Mouse (Mus musculus) heart, embryonic 14.5 days (tissue): ENCODE measurements around the gene Smox. TPM values are rescaled to one million over a fixed set of nuclear protein-coding genes. Genes with fewer than 3 reads are reported as not detected.

Experiments
- ATAC-seq: fragments of 200-750 bp; cut with Nextera tagmentation; 2 replicates; pipeline ENCODE4 v1.8.0; 2017; ENCODE audit warnings: low read depth, moderate TSS enrichment; ENCODE audit not compliant: insufficient number of reproducible peaks, insufficient read depth, low FRiP score
- H3K27ac ChIP-seq, 2 experiments: fragments of 200-500 bp in 1 of 2; fragments of 300-500 bp in 1 of 2; sonication (generic) in 1 of 2; replicated peaks in 1 of 2; 2 replicates each; pipeline ENCODE4 v1.5.1; 2012 to 2014; ENCODE audit warnings: low read depth in 2 of 2, low read length in 2 of 2, control low read depth in 1 of 2, mild to moderate bottlenecking in 1 of 2, mixed read lengths in 1 of 2; ENCODE audit not compliant: control insufficient read depth in 1 of 2, insufficient read depth in 1 of 2
- H3K27me3 ChIP-seq: fragments of 300-500 bp; sonication (generic); 2 replicates; pipeline ENCODE4 v1.6.1; 2014; ENCODE audit warnings: mild to moderate bottlenecking, low read length, control low read depth; ENCODE audit not compliant: control insufficient read depth, insufficient read depth
- H3K36me3 ChIP-seq: fragments of 300-500 bp; sonication (generic); 2 replicates; pipeline ENCODE4 v1.6.1; 2014; ENCODE audit warnings: mild to moderate bottlenecking, control low read depth, low read length, mixed read lengths; ENCODE audit not compliant: control insufficient read depth, insufficient read depth
- H3K4me1 ChIP-seq, 2 experiments: fragments of 200-500 bp in 1 of 2; fragments of 300-500 bp in 1 of 2; sonication (generic) in 1 of 2; 2 replicates each; pipeline ENCODE4 v1.6.1; 2012 to 2014; ENCODE audit warnings: low read length in 2 of 2, control low read depth in 1 of 2, mixed read lengths in 1 of 2; ENCODE audit not compliant: control insufficient read depth in 2 of 2, insufficient read depth in 2 of 2
- H3K4me2 ChIP-seq: fragments of 300-500 bp; sonication (generic); 2 replicates; pipeline ENCODE4 v1.6.1; 2014; ENCODE audit warnings: mild to moderate bottlenecking, low read length
- H3K4me3 ChIP-seq, 2 experiments: fragments of 200-500 bp in 1 of 2; fragments of 300-500 bp in 1 of 2; sonication (generic) in 1 of 2; 2 replicates each; pipeline ENCODE4 v1.5.1; 2012 to 2014; ENCODE audit warnings: low read length in 2 of 2, mild to moderate bottlenecking in 2 of 2, control low read depth in 1 of 2, low read depth in 1 of 2, moderate library complexity in 1 of 2; ENCODE audit not compliant: control insufficient read depth in 1 of 2, insufficient read depth in 1 of 2
- H3K9ac ChIP-seq: fragments of 300-500 bp; sonication (generic); 2 replicates; pipeline ENCODE4 v1.6.1; 2014; ENCODE audit warnings: mild to moderate bottlenecking, low read length
- H3K9me3 ChIP-seq: fragments of 300-500 bp; sonication (generic); 2 replicates; pipeline ENCODE4 v1.6.1; 2016; ENCODE audit warnings: low read length, control low read depth; ENCODE audit not compliant: control insufficient read depth
- WGBS: fragments of 180-500 bp; shearing (Covaris S2); extraction: QIAGEN DNeasy Blood & Tissue Kit; methylation state at CpG from one replicate; pipeline ENCODE4 v1.1.7; 2014; 5-methylcytosine and 5-hydroxymethylcytosine counted together
- polyA plus RNA-seq: library from polyadenylated mRNA; unstranded; fragments of >200 nt; fragmentation: Nextera tagmentation; extraction: Ambion mirVana; gene quantifications from 2 replicates; pipeline ENCODE4 v1.2.1, GENCODE M21; 2014

Smox gene
- polyA plus RNA-seq, 1 experiment from 2014 or later: 17.7 TPM

DNA sequence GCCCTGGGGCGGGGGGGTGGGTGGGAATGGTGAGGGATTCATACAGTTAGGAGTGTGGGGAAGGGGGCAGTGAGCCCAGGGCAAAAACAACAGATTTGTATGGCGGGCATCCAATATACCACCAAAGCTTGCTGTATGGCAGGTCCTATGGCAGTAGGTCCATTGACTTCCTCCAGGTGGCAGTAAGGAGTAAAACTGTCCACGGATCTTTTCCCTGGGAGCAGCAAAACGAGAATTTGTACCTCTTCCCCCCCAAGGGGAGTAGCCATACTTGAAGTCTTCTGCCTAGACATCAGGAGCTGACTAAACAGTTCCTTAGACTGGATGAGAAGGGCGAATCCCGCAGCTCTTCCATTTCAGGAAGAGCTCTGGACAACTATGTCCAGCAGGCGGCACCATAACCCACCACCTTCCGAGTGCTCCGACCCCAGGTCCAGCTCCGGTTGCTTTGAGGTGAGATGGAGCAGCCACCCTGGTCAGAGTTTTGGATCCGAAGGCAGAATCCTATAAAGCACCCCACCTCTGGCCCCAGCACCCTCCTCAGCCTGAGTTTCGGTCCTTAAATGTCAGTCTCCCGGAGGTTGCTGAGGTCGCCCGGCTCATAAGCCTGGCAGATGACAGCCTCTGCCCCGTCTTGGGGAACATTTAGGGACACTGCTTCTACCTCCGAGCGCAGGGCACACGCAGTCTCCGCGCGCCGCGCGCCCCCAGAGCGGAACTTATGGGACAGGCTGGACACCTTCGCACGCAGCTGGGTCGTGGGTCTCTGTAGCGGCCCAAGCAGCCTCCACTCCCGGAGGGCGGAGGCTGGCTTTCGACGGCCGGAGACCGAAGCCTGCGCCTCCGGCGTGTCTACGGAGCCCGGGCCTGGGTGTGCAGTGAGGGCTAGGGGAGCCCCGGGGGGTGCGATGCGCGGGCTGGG is 54.4 kb downstream of the Smox start:
- Histone ChIP-seq H3K9ac (peak overlapping the region; percentile 62), H3K4me2 (peak overlapping the region; percentile 89), H3K36me3 (no peaks in the 10 kb centered on the region), H3K27me3 (peaks cover 38% of the 10 kb centered on the region), H3K4me1 (peaks cover 8 to 15% of the 10 kb centered on the region in 2 experiments; a peak in 3 of 4 replicates), H3K9me3 (no peaks in the 10 kb centered on the region), H3K27ac (no peak overlapping the region), H3K4me3 (peak overlapping the region; percentile 41 to 49)
- ATAC-seq: no peak; the same call in 1 of the 2 replicates
- WGBS: 2% methylated on average over 45 of the region's 45 CpGs

- Histone ChIP-seq H3K4me1 (peaks cover 8 to 15% of the 10 kb centered on the region in 2 experiments; a peak in 3 of 4 replicates), H3K27me3 (peaks cover 43% of the 10 kb centered on the region), H3K27ac (no peak overlapping the region), H3K9me3 (no peaks in the 10 kb centered on the region), H3K9ac (peak overlapping the region; percentile 62), H3K4me2 (peak overlapping the region; percentile 89), H3K36me3 (no peaks in the 10 kb centered on the region), H3K4me3 (peak overlapping the region; percentile 41 to 49)
- ATAC-seq: no peak
- 4% methylated on average over 27 of the region's 27 CpGs for WGBS
Observed at GRCm38 (mm10) chr2:131546308-131546700, 55.0 kb downstream of the Smox start.

DNA sequence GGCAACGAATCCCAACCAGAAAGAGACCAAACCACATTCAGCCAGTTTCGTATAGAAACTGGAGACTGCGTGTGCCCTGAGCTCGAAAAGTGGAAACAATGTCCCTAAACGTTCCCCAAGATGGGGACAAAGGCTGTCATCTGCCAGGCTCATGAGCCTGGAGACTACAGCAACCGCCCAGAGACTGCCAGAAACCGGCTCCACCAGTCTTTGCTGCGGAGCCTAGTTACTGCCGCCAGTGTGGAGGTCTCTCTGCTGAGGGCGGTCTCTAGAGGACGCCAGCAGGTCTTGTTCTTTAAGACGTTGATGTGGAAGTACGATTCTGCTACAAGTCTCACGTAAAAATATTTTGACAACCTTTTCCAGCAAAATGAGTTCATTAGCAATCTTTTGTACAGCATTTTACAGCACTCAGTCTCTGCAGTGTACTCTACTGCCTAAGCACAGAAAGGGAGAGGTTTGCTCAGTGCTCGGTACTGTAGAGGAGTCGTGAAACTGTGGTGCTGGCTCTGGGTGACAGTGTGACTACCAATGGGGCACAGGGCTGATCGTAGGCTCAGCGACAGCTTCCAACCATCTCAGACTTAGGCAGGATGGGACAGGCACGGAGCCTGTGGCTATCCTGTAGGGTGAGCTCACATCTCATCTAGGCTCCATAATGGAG is 55.6 kb downstream of the Smox start:
- Histone ChIP-seq H3K4me2 (peak overlapping the region; percentile 89), H3K4me3 (peak overlapping the region; percentile 41 to 49; a peak in 3 of 4 replicates), H3K36me3 (no peaks in the 10 kb centered on the region), H3K4me1 (peaks cover 8 to 15% of the 10 kb centered on the region in 2 experiments; a peak in 3 of 4 replicates), H3K9me3 (no peaks in the 10 kb centered on the region), H3K27me3 (peaks cover 46% of the 10 kb centered on the region), H3K27ac (no peak overlapping the region), H3K9ac (no peak overlapping the region)
- ATAC-seq: no peak
- 14% methylated on average over 19 of the region's 19 CpGs for WGBS

DNA sequence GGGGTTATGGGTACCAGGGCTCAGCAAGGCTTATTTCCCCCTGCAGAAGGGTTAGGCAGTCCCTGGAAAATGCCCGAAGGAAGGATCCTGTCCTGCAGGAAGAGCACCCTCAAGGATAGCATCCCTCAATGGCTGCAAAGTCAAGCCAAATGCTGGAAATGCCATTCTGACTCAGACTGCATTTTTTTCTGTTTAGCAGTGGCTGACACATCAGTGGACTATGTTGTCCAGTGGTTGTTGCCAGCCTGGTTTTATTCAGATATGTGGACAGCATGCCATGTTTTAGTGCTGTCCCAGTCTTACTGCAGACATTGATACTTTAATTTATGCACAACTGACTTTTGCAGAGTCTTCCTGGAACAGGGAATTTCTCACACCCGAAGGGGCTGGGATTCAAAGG is 57.0 kb downstream of the Smox start:
- ATAC-seq: no peak
- Histone ChIP-seq H3K36me3 (no peaks in the 10 kb centered on the region), H3K27ac (no peak overlapping the region), H3K9me3 (no peaks in the 10 kb centered on the region), H3K9ac (no peak overlapping the region), H3K4me2 (no peak overlapping the region), H3K4me1 (peaks cover 4 to 15% of the 10 kb centered on the region in 2 experiments; a peak in 3 of 4 replicates), H3K4me3 (no peak overlapping the region), H3K27me3 (peaks cover 59% of the 10 kb centered on the region)
- WGBS: 58% methylated on average over 2 of the region's 2 CpGs

DNA sequence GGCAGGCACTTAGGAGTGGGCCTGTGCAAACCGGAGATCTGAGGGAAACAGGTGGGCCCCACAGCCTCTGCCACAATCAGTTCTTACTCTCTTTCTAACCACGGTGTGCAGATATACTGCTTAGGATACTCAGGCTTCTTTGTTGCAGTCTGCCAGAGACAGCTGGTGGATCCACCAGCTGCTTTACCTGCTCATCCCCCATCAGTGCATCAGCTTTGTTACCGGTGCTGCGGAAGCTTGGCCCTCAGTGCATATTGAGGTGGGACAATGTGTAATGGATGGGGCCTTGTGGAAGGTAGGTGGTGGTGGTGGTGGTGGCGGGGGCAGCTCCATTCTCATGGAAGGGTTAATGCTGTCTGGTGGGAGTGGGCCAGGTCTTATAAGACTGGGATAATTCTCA is 57.8 kb downstream of the Smox start:
- Histone ChIP-seq H3K27me3 (peaks cover 59% of the 10 kb centered on the region), H3K4me1 (peaks cover 4 to 15% of the 10 kb centered on the region in 2 experiments; a peak in 3 of 4 replicates), H3K27ac (no peak overlapping the region), H3K4me3 (no peak overlapping the region), H3K9me3 (no peaks in the 10 kb centered on the region), H3K9ac (no peak overlapping the region), H3K4me2 (no peak overlapping the region), H3K36me3 (no peaks in the 10 kb centered on the region)
- no peak for ATAC-seq
- 81% methylated on average over 5 of the region's 5 CpGs for WGBS

DNA sequence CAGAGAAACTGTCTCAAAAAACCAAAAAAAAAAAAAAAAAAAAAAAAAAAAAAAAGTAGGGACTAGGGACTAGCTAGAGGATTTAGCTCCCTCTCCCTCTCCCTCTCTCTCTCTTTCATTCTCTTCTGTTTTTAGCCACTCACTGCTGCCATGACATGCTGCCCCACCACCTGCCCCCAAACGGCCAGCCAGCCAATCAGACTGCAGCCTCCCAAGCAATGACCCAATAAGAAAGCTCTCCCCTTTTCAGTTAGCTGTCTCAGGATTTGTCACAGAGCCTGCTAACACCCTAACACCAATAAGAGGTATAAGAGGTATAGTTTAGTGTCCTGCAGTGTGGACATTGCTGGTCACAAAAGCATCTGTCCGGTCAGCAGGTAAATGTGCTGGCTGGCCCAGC is 59.2 kb downstream of the Smox start:
- Histone ChIP-seq H3K4me1 (peaks cover 4 to 15% of the 10 kb centered on the region in 2 experiments; a peak in 3 of 4 replicates), H3K9ac (no peak overlapping the region), H3K36me3 (no peaks in the 10 kb centered on the region), H3K9me3 (no peaks in the 10 kb centered on the region), H3K27ac (no peak overlapping the region), H3K27me3 (peaks cover 59% of the 10 kb centered on the region), H3K4me2 (no peak overlapping the region), H3K4me3 (no peak overlapping the region)
- no peak for ATAC-seq
- WGBS: 65% methylated on average over 2 of the region's 2 CpGs

DNA sequence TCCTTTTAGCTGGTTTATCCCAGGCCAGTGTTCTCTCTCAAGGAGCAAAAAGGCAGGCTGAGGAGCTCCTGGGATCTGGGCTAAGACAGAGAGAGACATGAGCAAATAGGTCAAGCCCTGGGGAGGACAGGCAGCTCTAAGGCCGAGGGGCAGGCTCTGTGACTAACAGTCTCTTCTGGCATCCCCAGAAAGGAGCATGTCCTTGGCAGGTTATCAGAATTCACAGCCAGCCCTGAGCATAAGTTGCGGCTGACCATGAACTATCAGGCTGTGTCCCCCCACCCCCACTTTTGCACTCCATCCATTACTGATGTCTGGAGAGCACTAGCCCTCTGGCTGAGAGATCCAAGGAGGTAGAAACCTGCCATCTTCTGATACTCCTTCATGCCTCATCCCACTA is 59.6 kb downstream of the Smox start:
- no peak overlapping the region for H3K27ac ChIP-seq
- H3K9ac ChIP-seq: no peak overlapping the region
- no peak overlapping the region for H3K4me2 ChIP-seq
- ATAC-seq: no peak
- peaks cover 59% of the 10 kb centered on the region for H3K27me3 ChIP-seq
- no peaks in the 10 kb centered on the region for H3K9me3 ChIP-seq
- no peaks in the 10 kb centered on the region for H3K36me3 ChIP-seq
- H3K4me3 ChIP-seq: no peak overlapping the region
- 58% methylated on average over 2 of the region's 2 CpGs for WGBS
- peaks cover 4 to 14% of the 10 kb centered on the region in 2 experiments; a peak in 3 of 4 replicates for H3K4me1 ChIP-seq
